Mouse (Mus musculus): ENCODE data around the gene Naa15.
"Not testable (repeated sequence)": the region's sequence is repeated elsewhere in the genome, so short reads cannot be mapped to it uniquely, and the experiment has no call there.

The Naa15 gene

GRCm38 (mm10) chr3:51415098-51416072 is at the start of gene Naa15:
Naa15 (plus strand) TSS chr3:51415148.
- peak; percentile 98 for DNase-seq (ENCODE audit: low read depth, low spot score)

GRCm38 (mm10) chr3:51365517-51365882 is 49.4 kb upstream of the Naa15 start:
- DNase-seq (ENCODE audit: low read depth, low spot score), result no peak

GRCm38 (mm10) chr3:51366926-51367325 is 48.0 kb upstream of the Naa15 start:
- no peak for DNase-seq (ENCODE audit: low read depth, low spot score)

- DNase-seq (ENCODE audit: low read depth, low spot score), result no peak
These were observed 46.9 kb upstream of the Naa15 start for GRCm38 (mm10) chr3:51368011-51368410.

- DNase-seq (ENCODE audit: low read depth, low spot score), result no peak
These were observed 43.1 kb upstream of the Naa15 start for GRCm38 (mm10) chr3:51371826-51372225.

GRCm38 (mm10) chr3:51372883-51373282 is 42.1 kb upstream of the Naa15 start:
- DNase-seq (ENCODE audit: low read depth, low spot score), result no peak

GRCm38 (mm10) chr3:51373544-51373943 is 41.4 kb upstream of the Naa15 start:
- DNase-seq (ENCODE audit: low read depth, low spot score), result no peak

- peak; percentile 52 for DNase-seq (ENCODE audit: low read depth, low spot score)
These were observed 39.4 kb upstream of the Naa15 start for GRCm38 (mm10) chr3:51375307-51376265.

- peak; percentile 68 for DNase-seq (ENCODE audit: low read depth, low spot score)
These were observed 36.9 kb upstream of the Naa15 start for GRCm38 (mm10) chr3:51377878-51378664.

GRCm38 (mm10) chr3:51378665-51378946 is 36.3 kb upstream of the Naa15 start:
- no peak for DNase-seq (ENCODE audit: low read depth, low spot score)

- no peak for DNase-seq (ENCODE audit: low read depth, low spot score)
These were observed 34.9 kb upstream of the Naa15 start for GRCm38 (mm10) chr3:51379786-51380659.

- no peak for DNase-seq (ENCODE audit: low read depth, low spot score)
These were observed 34.3 kb upstream of the Naa15 start for GRCm38 (mm10) chr3:51380660-51381014.

GRCm38 (mm10) chr3:51383409-51383808 is 31.5 kb upstream of the Naa15 start:
- DNase-seq (ENCODE audit: low read depth, low spot score), result peak; percentile 63

GRCm38 (mm10) chr3:51386441-51387133 is 28.4 kb upstream of the Naa15 start:
- DNase-seq (ENCODE audit: low read depth, low spot score), result no peak

- no peak for DNase-seq (ENCODE audit: low read depth, low spot score)
These were observed 27.9 kb upstream of the Naa15 start for GRCm38 (mm10) chr3:51387134-51387451.

- peak; percentile 63 for DNase-seq (ENCODE audit: low read depth, low spot score)
These were observed 27.0 kb upstream of the Naa15 start for GRCm38 (mm10) chr3:51387868-51388381.

- DNase-seq (ENCODE audit: low read depth, low spot score), result no peak
These were observed 26.0 kb upstream of the Naa15 start for GRCm38 (mm10) chr3:51388904-51389303.

GRCm38 (mm10) chr3:51391095-51391494 is 23.9 kb upstream of the Naa15 start:
- no peak for DNase-seq (ENCODE audit: low read depth, low spot score)

- no peak for DNase-seq (ENCODE audit: low read depth, low spot score)
These were observed 23.4 kb upstream of the Naa15 start for GRCm38 (mm10) chr3:51391591-51391990.

GRCm38 (mm10) chr3:51393018-51393417 is 21.9 kb upstream of the Naa15 start:
- not testable (repeated sequence) for DNase-seq (ENCODE audit: low read depth, low spot score)

Measured in brain, adult 2 months (tissue).